Mouse (Mus musculus) heart, embryonic 15.5 days (tissue): ENCODE measurements around the gene St3gal3. TPM values are rescaled to one million over a fixed set of nuclear protein-coding genes. Genes with fewer than 3 reads are reported as not detected.

Experiments
- ATAC-seq: fragments of 200-750 bp; cut with Nextera tagmentation; replicated peaks from 2 replicates; pipeline ENCODE4 v1.8.0; 2017; ENCODE audit warnings: low read depth, moderate TSS enrichment; ENCODE audit not compliant: insufficient number of reproducible peaks, insufficient read depth, low FRiP score
- H3K27ac ChIP-seq: fragments of 300-500 bp; sonication (generic); 2 replicates; pipeline ENCODE4 v1.5.1; 2015; ENCODE audit warnings: mild to moderate bottlenecking, inconsistent platforms
- H3K27me3 ChIP-seq: fragments of 300-500 bp; sonication (generic); 2 replicates; pipeline ENCODE4 v1.6.1; 2015; ENCODE audit warnings: inconsistent platforms
- H3K36me3 ChIP-seq: fragments of 300-500 bp; sonication (generic); 2 replicates; pipeline ENCODE4 v1.6.1; 2015; ENCODE audit warnings: mild to moderate bottlenecking, inconsistent platforms
- H3K4me1 ChIP-seq: fragments of 300-500 bp; sonication (generic); replicated peaks from 2 replicates; pipeline ENCODE4 v1.6.1; 2015; ENCODE audit warnings: inconsistent platforms
- H3K4me2 ChIP-seq: fragments of 300-500 bp; sonication (generic); 2 replicates; pipeline ENCODE4 v1.6.1; 2015; ENCODE audit warnings: inconsistent platforms, mild to moderate bottlenecking, moderate library complexity
- H3K4me3 ChIP-seq: fragments of 300-500 bp; sonication (generic); 2 replicates; pipeline ENCODE4 v1.5.1; 2015; ENCODE audit warnings: mild to moderate bottlenecking, inconsistent platforms
- H3K9ac ChIP-seq: fragments of 300-500 bp; sonication (generic); 2 replicates; pipeline ENCODE4 v1.6.1; 2015; ENCODE audit warnings: mild to moderate bottlenecking, inconsistent platforms
- H3K9me3 ChIP-seq: fragments of 300-500 bp; sonication (generic); replicated peaks from 2 replicates; pipeline ENCODE4 v1.6.1; 2016; ENCODE audit warnings: inconsistent platforms
- WGBS: fragments of 180-500 bp; shearing (Covaris S2); methylation state at CpG from one replicate; pipeline ENCODE4 v1.1.7; 2015; ENCODE audit warnings: mixed read lengths; 5-methylcytosine and 5-hydroxymethylcytosine counted together
- polyA plus RNA-seq: library from polyadenylated mRNA; unstranded; fragments of >200 nt; fragmentation: Nextera tagmentation; extraction: Ambion mirVana; gene quantifications from 2 replicates; pipeline ENCODE4 v1.2.1, GENCODE M21; 2015

St3gal3 gene
- polyA plus RNA-seq, 1 experiment from 2014 or later, result 7.5 TPM

- H3K4me1 ChIP-seq, result no peaks in the 10 kb centered on the region
- no peak overlapping the region for H3K27ac ChIP-seq
- WGBS, result 93% methylated on average over 5 of the region's 5 CpGs
- H3K9ac ChIP-seq, result no peak overlapping the region
- no peaks in the 10 kb centered on the region for H3K9me3 ChIP-seq
- H3K4me2 ChIP-seq, result no peak overlapping the region
- peaks cover 9% of the 10 kb centered on the region for H3K36me3 ChIP-seq
- H3K4me3 ChIP-seq, result no peak overlapping the region
- no peaks in the 10 kb centered on the region for H3K27me3 ChIP-seq
- ATAC-seq, result no peak
These were observed 197.8 kb downstream of the St3gal3 start for GRCm38 (mm10) chr4:117936964-117937363.

- Histone ChIP-seq H3K9ac (no peak overlapping the region), H3K36me3 (no peaks in the 10 kb centered on the region)
- WGBS, result 82% methylated on average over 4 of the region's 4 CpGs
These were observed 200.6 kb downstream of the St3gal3 start for GRCm38 (mm10) chr4:117934081-117934480.

GRCm38 (mm10) chr4:117933248-117933647 is 201.5 kb downstream of the St3gal3 start:
- H3K27me3 ChIP-seq, result peaks cover 27% of the 10 kb centered on the region
- H3K4me3 ChIP-seq, result no peak overlapping the region
- ATAC-seq, result no peak
- H3K9me3 ChIP-seq, result no peaks in the 10 kb centered on the region
- 80% methylated on average over 5 of the region's 5 CpGs for WGBS
- H3K9ac ChIP-seq, result no peak overlapping the region
- no peak overlapping the region for H3K4me2 ChIP-seq
- H3K27ac ChIP-seq, result no peak overlapping the region
- peaks cover 17% of the 10 kb centered on the region for H3K4me1 ChIP-seq
- H3K36me3 ChIP-seq, result no peaks in the 10 kb centered on the region

More at GRCm38 (mm10) chr4:117934081-117934480, 200.6 kb downstream of the St3gal3 start:
- peaks cover 9% of the 10 kb centered on the region for H3K4me1 ChIP-seq
- H3K27ac ChIP-seq, result no peak overlapping the region
- ATAC-seq, result no peak
- peaks cover 19% of the 10 kb centered on the region; the same call in 1 of the 2 replicates for H3K27me3 ChIP-seq
- H3K4me2 ChIP-seq, result no peak overlapping the region
- H3K9me3 ChIP-seq, result no peaks in the 10 kb centered on the region
- no peak overlapping the region for H3K4me3 ChIP-seq

- no peaks in the 10 kb centered on the region for H3K36me3 ChIP-seq
- H3K27me3 ChIP-seq, result peaks cover 57% of the 10 kb centered on the region
- peak; percentile 19 for ATAC-seq
- H3K4me3 ChIP-seq, result peak within 1 kb of the TSS; percentile 49
- H3K4me2 ChIP-seq, result peak within 1 kb of the TSS; percentile 90
- peak within 1 kb of the TSS; percentile 48; the same call in 1 of the 2 replicates for H3K27ac ChIP-seq
- under 1% methylated on average over 33 of the region's 33 CpGs for WGBS
- H3K4me1 ChIP-seq, result peaks cover 37% of the 10 kb centered on the region
- no peaks in the 10 kb centered on the region for H3K9me3 ChIP-seq
- peak within 1 kb of the TSS; percentile 51 for H3K9ac ChIP-seq
These were observed 205.3 kb downstream of the St3gal3 start, which contains the start of gene Artn for GRCm38 (mm10) chr4:117929391-117929881. Gene Artn, minus strand, starts transcription at chr4:117929763.

DNA sequence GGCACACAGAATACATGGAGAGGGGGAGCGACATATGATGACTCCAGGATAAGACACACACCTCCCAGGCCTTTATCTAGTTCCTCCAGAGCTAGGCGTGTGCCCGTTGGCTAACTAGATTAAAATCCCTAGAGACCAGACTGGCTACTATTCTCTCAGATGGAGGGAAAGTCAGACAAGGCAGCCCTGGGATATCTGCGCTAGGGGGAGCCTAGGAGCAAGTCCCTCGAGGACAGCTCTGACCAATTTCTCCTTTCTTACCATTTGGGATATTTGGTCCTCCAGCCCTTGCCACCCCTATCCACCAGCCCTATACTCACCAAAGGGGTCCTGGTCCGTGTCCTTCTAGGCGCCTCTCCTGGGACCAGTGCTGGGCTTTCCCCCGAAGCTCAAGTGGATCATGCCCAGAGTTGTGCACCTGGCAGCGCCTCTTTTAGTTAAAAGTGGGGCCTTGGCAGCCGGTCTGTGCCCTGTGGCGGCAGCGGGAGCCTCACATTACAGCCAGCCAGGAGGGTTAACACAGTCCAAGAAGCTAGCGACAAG is 205.9 kb downstream of the St3gal3 start:
- H3K27ac ChIP-seq, result peak overlapping the region; percentile 48; the same call in 1 of the 2 replicates
- H3K4me1 ChIP-seq, result peaks cover 44% of the 10 kb centered on the region
- H3K4me3 ChIP-seq, result peak overlapping the region; percentile 49
- no peaks in the 10 kb centered on the region for H3K9me3 ChIP-seq
- ATAC-seq, result 0 out of 2 replicates have a peak, but pooled peaks have one; percentile 10
- WGBS, result 1% methylated on average over 13 of the region's 13 CpGs
- H3K9ac ChIP-seq, result peak overlapping the region; percentile 51
- H3K4me2 ChIP-seq, result peak overlapping the region; percentile 90
- peaks cover 57% of the 10 kb centered on the region for H3K27me3 ChIP-seq
- H3K36me3 ChIP-seq, result no peaks in the 10 kb centered on the region

GRCm38 (mm10) chr4:117928234-117928633 is 206.5 kb downstream of the St3gal3 start:
- H3K9ac ChIP-seq, result no peak overlapping the region
- H3K4me3 ChIP-seq, result no peak overlapping the region
- H3K4me1 ChIP-seq, result peaks cover 49% of the 10 kb centered on the region
- no peak for ATAC-seq
- peaks cover 57% of the 10 kb centered on the region for H3K27me3 ChIP-seq
- no peaks in the 10 kb centered on the region for H3K9me3 ChIP-seq
- H3K36me3 ChIP-seq, result no peaks in the 10 kb centered on the region
- peak overlapping the region; percentile 90; the same call in 1 of the 2 replicates for H3K4me2 ChIP-seq
- WGBS, result 18% methylated on average over 6 of the region's 6 CpGs
- H3K27ac ChIP-seq, result no peak overlapping the region

DNA sequence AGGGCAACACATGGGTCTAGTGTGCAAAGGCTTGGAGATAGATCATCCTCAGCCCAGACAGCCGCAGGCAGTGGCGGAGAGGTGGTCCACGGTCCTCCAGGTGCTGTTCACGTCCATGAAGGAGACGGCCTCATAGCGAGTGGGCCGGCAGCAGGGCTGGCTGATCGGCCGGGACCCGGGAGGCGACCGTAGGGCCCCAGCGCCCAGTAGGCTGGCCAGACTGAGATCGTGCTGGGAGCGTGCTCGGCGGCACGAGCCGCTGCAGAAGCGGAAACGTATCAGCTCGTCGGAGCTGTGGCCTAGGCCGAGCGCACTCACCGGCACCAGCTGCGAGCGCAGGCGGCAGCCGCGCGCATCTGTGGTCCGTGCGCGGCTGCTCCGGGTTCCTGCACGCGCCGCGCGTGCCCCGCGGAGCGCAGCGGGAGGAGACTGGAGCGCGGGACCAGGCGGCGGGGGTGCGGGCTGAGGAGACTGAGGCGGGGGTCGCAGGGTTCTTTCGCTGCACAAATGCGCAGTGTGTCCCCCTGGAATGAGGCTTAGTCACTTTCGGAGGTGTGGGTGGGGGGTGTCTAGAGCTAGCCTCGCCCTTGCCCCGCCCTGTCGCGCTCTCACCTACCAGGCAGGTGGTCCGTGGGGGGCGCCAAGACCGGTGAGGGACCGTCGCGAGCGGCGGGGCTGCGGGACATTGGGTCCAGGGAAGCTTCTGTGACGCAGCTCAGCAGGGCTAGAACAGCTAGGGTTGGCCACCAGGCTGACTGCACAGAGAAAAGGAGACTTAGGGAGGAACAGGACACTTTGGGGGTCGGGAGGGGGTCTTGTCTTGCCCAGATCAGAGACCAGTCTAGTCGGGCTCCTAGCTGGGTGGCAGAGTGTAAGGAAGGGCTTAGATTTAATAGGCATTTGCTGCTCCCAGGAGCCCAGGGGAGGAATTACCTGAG is 207.9 kb downstream of the St3gal3 start:
- H3K4me2 ChIP-seq, result peak overlapping the region; percentile 99
- H3K36me3 ChIP-seq, result no peaks in the 10 kb centered on the region
- ATAC-seq, result peak; percentile 63
- H3K9me3 ChIP-seq, result no peaks in the 10 kb centered on the region
- WGBS, result 2% methylated on average over 69 of the region's 71 CpGs
- H3K4me1 ChIP-seq, result peaks cover 53% of the 10 kb centered on the region
- peak overlapping the region; percentile 54 for H3K4me3 ChIP-seq
- peak overlapping the region; percentile 57 for H3K9ac ChIP-seq
- H3K27ac ChIP-seq, result no peak overlapping the region
- H3K27me3 ChIP-seq, result peaks cover 57% of the 10 kb centered on the region

DNA sequence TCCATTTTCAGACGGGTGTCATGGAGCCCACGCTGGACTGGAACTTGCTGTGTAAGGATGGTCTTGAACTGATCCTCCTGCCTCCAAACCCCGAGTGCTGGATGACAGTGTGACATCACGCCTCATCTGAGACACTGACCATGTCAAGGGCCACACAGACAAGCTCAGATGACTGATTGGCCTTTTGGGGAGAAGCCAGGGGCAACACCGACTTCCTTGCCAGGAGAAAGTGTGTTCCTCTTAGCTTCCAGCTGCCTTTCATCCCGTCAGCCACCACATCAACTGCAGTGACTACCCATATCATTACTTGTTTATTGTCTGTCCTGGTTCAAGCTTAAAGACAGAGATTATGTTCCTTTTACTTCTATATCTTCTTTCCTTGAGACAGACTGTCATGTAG is 209.8 kb downstream of the St3gal3 start:
- H3K4me3 ChIP-seq, result no peak overlapping the region
- no peaks in the 10 kb centered on the region for H3K9me3 ChIP-seq
- no peak overlapping the region for H3K4me2 ChIP-seq
- H3K9ac ChIP-seq, result no peak overlapping the region
- no peaks in the 10 kb centered on the region for H3K36me3 ChIP-seq
- WGBS, result 56% methylated on average over 5 of the region's 6 CpGs
- ATAC-seq, result no peak
- H3K4me1 ChIP-seq, result peaks cover 53% of the 10 kb centered on the region
- H3K27me3 ChIP-seq, result peaks cover 45% of the 10 kb centered on the region
- no peak overlapping the region for H3K27ac ChIP-seq

DNA sequence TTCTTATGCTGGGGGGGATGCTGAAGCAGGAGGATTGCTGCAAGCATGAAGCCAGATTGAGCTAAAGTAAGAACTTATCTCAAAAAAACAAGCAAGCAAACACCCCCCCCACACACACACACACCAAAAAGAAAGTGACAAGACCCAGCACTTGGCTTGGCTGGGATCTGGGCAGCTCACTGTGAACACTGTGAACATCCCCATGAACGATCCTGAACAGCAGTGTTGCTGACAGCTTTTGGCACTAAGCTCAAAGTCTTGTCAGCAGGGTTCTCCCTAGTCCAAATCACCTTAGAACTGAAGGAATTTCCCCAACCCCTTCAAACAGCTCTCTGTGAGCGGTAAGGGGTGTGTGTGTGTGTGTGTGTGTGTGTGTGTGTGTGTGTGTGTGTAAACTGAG is 211.3 kb downstream of the St3gal3 start:
- H3K4me1 ChIP-seq, result peaks cover 44% of the 10 kb centered on the region

GRCm38 (mm10) chr4:117921358-117921757 is 213.4 kb downstream of the St3gal3 start:
- Histone ChIP-seq H3K27ac (no peak overlapping the region), H3K4me3 (no peak overlapping the region), H3K4me1 (peaks cover 43% of the 10 kb centered on the region), H3K9me3 (no peaks in the 10 kb centered on the region), H3K36me3 (no peaks in the 10 kb centered on the region), H3K9ac (no peak overlapping the region), H3K27me3 (peaks cover 13% of the 10 kb centered on the region), H3K4me2 (no peak overlapping the region)
- no peak for ATAC-seq
- 85% methylated on average over 2 of the region's 2 CpGs for WGBS

More for the DNA sequence above, 211.3 kb downstream of the St3gal3 start:
- no peak overlapping the region for H3K4me2 ChIP-seq
- H3K36me3 ChIP-seq, result no peaks in the 10 kb centered on the region
- peaks cover 32% of the 10 kb centered on the region for H3K27me3 ChIP-seq
- no peak overlapping the region for H3K9ac ChIP-seq
- WGBS, result 14% methylated on average over 2 of the region's 2 CpGs
- ATAC-seq, result peak; percentile 60; the same call in 1 of the 2 replicates
- H3K4me3 ChIP-seq, result no peak overlapping the region
- no peaks in the 10 kb centered on the region for H3K9me3 ChIP-seq
- peak overlapping the region; percentile 29; the same call in 1 of the 2 replicates for H3K27ac ChIP-seq

DNA sequence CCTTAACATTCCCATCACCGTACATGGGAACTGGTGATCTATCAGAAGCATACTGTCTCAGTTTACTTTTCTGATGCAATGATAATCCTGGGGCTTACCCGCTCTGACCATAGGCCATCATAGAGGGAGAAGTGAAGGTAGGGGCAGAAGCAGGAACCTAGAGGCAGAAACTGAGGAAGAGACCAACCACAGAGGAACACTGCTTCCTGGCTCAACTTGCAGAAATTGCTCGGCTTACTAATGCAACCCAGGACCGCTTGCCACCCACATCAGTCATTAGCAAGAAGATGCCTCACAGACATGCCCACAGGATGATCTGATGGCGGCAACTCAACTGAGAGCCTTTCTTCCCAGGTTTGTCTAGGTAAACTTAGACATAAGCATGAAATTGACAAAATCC is 216.0 kb downstream of the St3gal3 start:
- Histone ChIP-seq H3K4me2 (no peak overlapping the region), H3K36me3 (no peaks in the 10 kb centered on the region), H3K9me3 (no peaks in the 10 kb centered on the region), H3K4me3 (no peak overlapping the region), H3K9ac (no peak overlapping the region), H3K4me1 (peaks cover 46% of the 10 kb centered on the region), H3K27ac (peak overlapping the region; percentile 75), H3K27me3 (no peaks in the 10 kb centered on the region)
- 55% methylated on average over 5 of the region's 5 CpGs for WGBS
- no peak for ATAC-seq
